Mouse (Mus musculus) heart, adult 2 months (tissue): ENCODE data around the gene Il1r2.

ENCODE experiments used
- CTCF ChIP-seq: fragments of 200-600 bp; IDR thresholded peaks from 2 replicates; pipeline ENCODE4 v1.8.1; 2022; ENCODE audit warnings: antibody characterized with exemption, mild to moderate bottlenecking, moderate library complexity
- EP300 ChIP-seq: fragments of 200-500 bp; IDR thresholded peaks from 2 replicates; pipeline ENCODE4 v1.6.1; 2011; ENCODE audit warnings: low read depth, low read length, control low read depth; ENCODE audit not compliant: insufficient read depth
- POLR2A ChIP-seq: fragments of 200-500 bp; IDR thresholded peaks from 2 replicates; pipeline ENCODE4 v1.6.1; 2011; ENCODE audit warnings: mild to moderate bottlenecking, low read depth, low read length, control low read depth; ENCODE audit not compliant: insufficient read depth

DNA sequence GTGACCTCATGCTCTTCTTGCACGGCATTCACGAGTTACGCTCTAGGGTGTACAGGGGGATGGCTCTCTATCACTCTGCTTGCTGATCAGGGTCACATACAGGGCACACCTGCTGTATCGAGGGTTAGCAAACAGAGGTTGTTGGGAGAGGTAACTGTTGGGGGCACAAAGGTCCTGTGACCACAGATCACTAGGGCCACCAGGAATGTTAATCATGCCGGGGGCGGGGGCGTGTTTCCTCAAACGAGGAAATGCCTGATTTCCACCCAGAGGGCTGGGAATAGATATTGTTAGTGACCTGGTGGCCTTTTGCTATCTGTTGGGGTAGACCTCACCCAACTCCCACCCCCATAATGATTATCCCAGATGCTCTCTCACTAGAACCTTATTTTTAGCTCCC, 93.7 kb downstream of the Il1r2 start:
- TF ChIP-seq POLR2A (no peak), CTCF (no peak), EP300 (peak; percentile 83; the same call in 1 of the 2 replicates)
